Mouse (Mus musculus): ENCODE results near the gene Camsap2. TPM values are rescaled to one million over a fixed set of nuclear protein-coding genes. Genes with fewer than 3 reads are reported as not detected.
A peak's percentile ranks its signal among the peaks of the same experiment; 100 is the strongest.

The Camsap2 gene
- polyA plus RNA-seq (2015; fragmentation: Nextera tagmentation; extraction: Ambion mirVana): 5.8 and 7.0 TPM in 2 replicates

DNA sequence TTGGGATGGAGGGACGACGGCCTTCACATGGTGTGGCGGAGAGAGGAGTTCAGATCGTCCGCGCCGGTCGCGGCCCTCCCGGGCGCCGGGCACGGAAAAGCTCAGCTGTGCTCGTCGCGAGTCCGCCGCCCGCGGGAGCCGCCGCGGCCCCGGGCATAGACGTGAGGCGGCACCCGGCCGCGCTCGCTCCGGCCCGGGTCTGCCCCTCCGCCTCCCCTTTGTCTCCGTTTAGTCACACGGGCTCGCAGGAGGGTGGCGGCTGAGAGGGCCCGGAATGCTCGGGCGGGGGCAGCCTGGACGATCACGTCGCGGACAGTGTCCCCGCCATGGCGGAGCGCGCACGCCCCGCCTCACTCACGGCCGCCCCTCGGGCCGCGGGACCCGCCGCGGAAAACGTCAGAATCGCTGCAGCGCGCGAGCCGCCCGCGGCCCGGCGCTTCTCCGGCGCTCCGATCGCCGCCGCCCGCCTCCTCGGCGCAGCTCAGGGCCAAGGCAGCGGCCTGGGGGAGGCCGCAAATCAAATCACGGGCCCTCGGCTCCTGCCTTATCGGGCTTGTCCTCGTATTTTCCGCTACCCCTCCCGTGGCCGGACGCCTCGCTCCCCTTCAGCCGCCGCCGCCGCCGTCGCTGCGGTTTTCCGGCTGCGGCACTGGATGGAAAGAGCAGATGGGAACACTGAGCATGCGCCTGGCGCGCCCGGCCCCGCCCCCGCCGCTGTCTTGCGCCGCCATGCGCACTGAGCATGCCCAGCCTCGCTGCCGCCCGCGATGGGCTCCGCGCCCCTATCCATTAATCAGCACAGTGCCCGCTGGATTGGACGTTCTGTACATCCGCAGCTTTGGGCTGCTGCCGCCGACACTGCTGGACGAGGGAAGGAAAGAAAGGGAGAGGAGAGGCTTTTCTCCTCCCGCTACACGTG lies at the start of gene Camsap2:
TSS of gene Camsap2 (minus strand) at position 651 of the 919 bp plus-strand sequence.
- peak within 1 kb of the TSS; percentile 93 for H3K4me3 ChIP-seq (replicated peaks)
- peaks cover 14% of the 10 kb centered on the region; the same call in 1 of the 2 replicates for H3K36me3 ChIP-seq
- no peaks in the 10 kb centered on the region for H3K9me3 ChIP-seq (replicated peaks)
- peak within 1 kb of the TSS; percentile 90 for H3K4me2 ChIP-seq
- H3K4me1 ChIP-seq (replicated peaks): peaks cover 71% of the 10 kb centered on the region
- peak within 1 kb of the TSS; percentile 98 for H3K27ac ChIP-seq
- H3K27me3 ChIP-seq: peaks cover 4% of the 10 kb centered on the region
- WGBS (ENCODE audit: insufficient replicate concordance): under 1% methylated on average over 121 of the region's 121 CpGs
- H3K9ac ChIP-seq: peak within 1 kb of the TSS; percentile 97
- peak; percentile 91 for ATAC-seq (ENCODE audit: low read depth)
- DNase-seq: peak; percentile 92

GRCm38 (mm10) chr1:136395073-136395472 lies 49.2 kb upstream of the Camsap2 start:
- no peak for ATAC-seq (ENCODE audit: low read depth)

DNA sequence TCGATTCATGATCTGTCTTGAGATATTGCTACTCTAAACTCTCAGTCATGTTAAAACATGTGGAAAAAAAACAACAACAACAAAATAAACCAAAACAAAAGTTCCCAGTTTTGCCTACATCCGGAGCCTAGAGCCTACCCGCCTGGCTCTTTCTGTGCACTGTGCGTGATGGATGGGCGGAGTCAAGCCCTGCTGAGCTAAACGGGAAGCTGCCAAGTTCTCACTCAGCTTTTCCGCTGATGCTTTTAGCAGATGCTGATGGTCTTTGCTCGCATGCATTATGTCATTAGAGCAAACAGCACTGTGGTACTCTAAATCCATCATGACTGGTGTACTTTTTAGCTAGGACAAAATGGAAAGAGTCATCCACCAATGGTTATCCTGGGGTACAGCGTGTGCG lies 48.6 kb upstream of the Camsap2 start:
- ATAC-seq (ENCODE audit: low read depth): no peak
- WGBS (ENCODE audit: insufficient replicate concordance): 30% methylated on average over 10 of the region's 10 CpGs
- peak overlapping the region; percentile 21 for H3K4me2 ChIP-seq
- no peak overlapping the region for H3K9ac ChIP-seq
- no peak overlapping the region for H3K4me3 ChIP-seq (replicated peaks)
- H3K27me3 ChIP-seq: peaks cover 16% of the 10 kb centered on the region
- no peaks in the 10 kb centered on the region for H3K9me3 ChIP-seq (replicated peaks)
- no peaks in the 10 kb centered on the region for H3K36me3 ChIP-seq
- DNase-seq: no peak
- H3K27ac ChIP-seq: no peak overlapping the region
- H3K4me1 ChIP-seq (replicated peaks): no peaks in the 10 kb centered on the region

More at GRCm38 (mm10) chr1:136395073-136395472, 49.2 kb upstream of the Camsap2 start:
- 32% methylated on average over 5 of the region's 5 CpGs for WGBS (ENCODE audit: insufficient replicate concordance)
- no peak for DNase-seq
- peak overlapping the region; percentile 21 for H3K4me2 ChIP-seq
- peaks cover 17% of the 10 kb centered on the region for H3K27me3 ChIP-seq
- H3K9me3 ChIP-seq (replicated peaks): no peaks in the 10 kb centered on the region
- H3K36me3 ChIP-seq: no peaks in the 10 kb centered on the region
- H3K27ac ChIP-seq: no peak overlapping the region
- no peak overlapping the region for H3K4me3 ChIP-seq (replicated peaks)
- H3K4me1 ChIP-seq (replicated peaks): no peaks in the 10 kb centered on the region
- H3K9ac ChIP-seq: no peak overlapping the region

GRCm38 (mm10) chr1:136386914-136387313 lies 41.0 kb upstream of the Camsap2 start:
- H3K9me3 ChIP-seq (replicated peaks): no peaks in the 10 kb centered on the region
- DNase-seq (no peak), ATAC-seq (ENCODE audit: low read depth) (no peak)
- H3K4me3 ChIP-seq (replicated peaks): no peak overlapping the region
- no peak overlapping the region for H3K4me2 ChIP-seq
- H3K36me3 ChIP-seq: no peaks in the 10 kb centered on the region
- 0 out of 2 replicates have a peak, but pooled peaks cover 3% of the 10 kb centered on the region for H3K27me3 ChIP-seq
- H3K9ac ChIP-seq: no peak overlapping the region
- no peaks in the 10 kb centered on the region for H3K4me1 ChIP-seq (replicated peaks)
- no peak overlapping the region for H3K27ac ChIP-seq
- 66% methylated on average over 5 of the region's 6 CpGs for WGBS (ENCODE audit: insufficient replicate concordance)

DNA sequence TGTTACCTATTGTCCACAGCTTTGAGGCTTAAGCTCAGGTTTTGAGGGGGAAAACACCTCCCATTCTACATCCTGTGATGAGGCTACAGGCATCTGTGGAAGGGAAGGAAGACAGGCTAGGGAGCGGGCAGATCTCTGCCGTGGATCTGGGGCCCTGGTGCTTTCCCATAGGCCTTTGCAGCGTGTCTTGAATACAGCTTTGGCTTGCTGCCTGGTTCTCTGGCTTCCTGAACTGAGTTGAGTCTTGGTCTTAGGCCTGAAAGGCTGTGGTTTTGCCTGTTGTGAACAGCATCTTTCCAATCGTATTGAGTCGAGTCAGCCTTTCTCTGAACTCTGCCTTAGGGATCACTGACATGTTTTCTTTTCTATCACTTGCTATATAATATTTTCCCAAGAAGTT lies 35.7 kb upstream of the Camsap2 start:
- H3K36me3 ChIP-seq: no peaks in the 10 kb centered on the region
- DNase-seq (no peak), ATAC-seq (ENCODE audit: low read depth) (no peak)
- H3K4me3 ChIP-seq (replicated peaks): no peak overlapping the region
- H3K9me3 ChIP-seq (replicated peaks): 0 out of 2 replicates have a peak, but pooled peaks cover 3% of the 10 kb centered on the region
- 0 out of 2 replicates have a peak, but pooled peaks cover 3% of the 10 kb centered on the region for H3K27me3 ChIP-seq
- no peak overlapping the region for H3K27ac ChIP-seq
- WGBS (ENCODE audit: insufficient replicate concordance): 66% methylated on average over 5 of the region's 5 CpGs
- no peak overlapping the region for H3K4me2 ChIP-seq
- no peaks in the 10 kb centered on the region for H3K4me1 ChIP-seq (replicated peaks)
- no peak overlapping the region for H3K9ac ChIP-seq

DNA sequence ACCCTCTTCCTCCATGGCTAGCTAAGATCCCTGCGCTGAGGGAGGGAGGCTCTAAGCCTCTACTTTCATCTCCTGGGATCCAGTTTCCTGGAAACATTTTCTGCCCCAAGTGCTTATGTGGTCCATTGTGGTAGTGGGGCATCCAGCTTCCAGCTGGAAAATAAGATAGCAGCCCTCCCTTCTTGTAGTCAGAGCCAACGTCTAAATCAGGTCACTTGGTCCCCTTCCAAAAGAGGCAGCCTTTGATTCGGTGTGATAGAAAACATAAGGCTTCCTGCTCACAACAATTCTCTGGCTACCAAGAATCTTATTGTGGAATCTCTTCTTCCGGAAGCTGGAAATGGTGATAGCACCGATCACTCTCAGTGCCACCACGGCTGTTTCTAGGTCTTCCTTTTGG lies 35.3 kb upstream of the Camsap2 start:
- H3K27me3 ChIP-seq: 0 out of 2 replicates have a peak, but pooled peaks cover 2% of the 10 kb centered on the region
- DNase-seq: no peak
- H3K4me3 ChIP-seq (replicated peaks): no peak overlapping the region
- no peak overlapping the region for H3K9ac ChIP-seq
- H3K4me1 ChIP-seq (replicated peaks): no peaks in the 10 kb centered on the region
- no peak overlapping the region for H3K27ac ChIP-seq
- no peak for ATAC-seq (ENCODE audit: low read depth)
- H3K9me3 ChIP-seq (replicated peaks): 0 out of 2 replicates have a peak, but pooled peaks cover 3% of the 10 kb centered on the region
- 69% methylated on average over 6 of the region's 6 CpGs for WGBS (ENCODE audit: insufficient replicate concordance)
- no peak overlapping the region for H3K4me2 ChIP-seq
- no peaks in the 10 kb centered on the region for H3K36me3 ChIP-seq

- ATAC-seq (ENCODE audit: low read depth): no peak
- 74% methylated on average over 8 of the region's 8 CpGs for WGBS (ENCODE audit: insufficient replicate concordance)
Observed at GRCm38 (mm10) chr1:136380606-136381005, 34.7 kb upstream of the Camsap2 start.

DNA sequence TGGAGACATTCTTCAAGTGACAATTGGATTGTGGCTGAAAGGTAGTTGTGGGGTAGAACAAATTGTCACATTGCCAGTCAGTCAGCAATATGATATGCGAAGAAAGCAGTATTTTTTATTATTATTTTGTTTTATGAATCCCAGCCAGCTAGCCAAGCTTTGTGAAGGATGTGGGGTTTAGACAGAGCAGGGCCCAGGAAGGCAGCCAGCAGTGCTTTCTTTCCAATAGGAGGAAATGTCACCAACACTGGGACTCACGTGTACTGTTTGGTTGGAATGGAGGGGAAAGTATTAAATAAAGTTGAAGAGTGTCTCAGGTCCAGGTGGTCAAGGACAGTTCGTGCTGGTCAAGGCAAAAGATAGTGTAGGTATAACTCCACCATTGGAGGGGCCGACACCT lies 34.3 kb upstream of the Camsap2 start:
- Histone ChIP-seq H3K9ac (no peak overlapping the region), H3K4me3 (replicated peaks) (no peak overlapping the region), H3K27ac (no peak overlapping the region), H3K27me3 (no peaks in the 10 kb centered on the region), H3K4me2 (no peak overlapping the region), H3K4me1 (replicated peaks) (no peaks in the 10 kb centered on the region), H3K9me3 (replicated peaks) (0 out of 2 replicates have a peak, but pooled peaks cover 3% of the 10 kb centered on the region), H3K36me3 (no peaks in the 10 kb centered on the region)
- DNase-seq (no peak), ATAC-seq (ENCODE audit: low read depth) (no peak)
- 69% methylated on average over 4 of the region's 4 CpGs for WGBS (ENCODE audit: insufficient replicate concordance)

More at GRCm38 (mm10) chr1:136380606-136381005, 34.7 kb upstream of the Camsap2 start:
- Histone ChIP-seq H3K9ac (no peak overlapping the region), H3K36me3 (no peaks in the 10 kb centered on the region), H3K4me3 (replicated peaks) (no peak overlapping the region), H3K27me3 (no peaks in the 10 kb centered on the region), H3K4me1 (replicated peaks) (no peaks in the 10 kb centered on the region), H3K27ac (no peak overlapping the region), H3K9me3 (replicated peaks) (0 out of 2 replicates have a peak, but pooled peaks cover 3% of the 10 kb centered on the region), H3K4me2 (no peak overlapping the region)
- DNase-seq: no peak

GRCm38 (mm10) chr1:136379261-136379660 lies 33.4 kb upstream of the Camsap2 start:
- 90% methylated on average over 7 of the region's 7 CpGs for WGBS (ENCODE audit: insufficient replicate concordance)
- Histone ChIP-seq H3K27ac (no peak overlapping the region), H3K4me2 (no peak overlapping the region), H3K4me3 (replicated peaks) (no peak overlapping the region), H3K4me1 (replicated peaks) (no peaks in the 10 kb centered on the region), H3K9me3 (replicated peaks) (0 out of 2 replicates have a peak, but pooled peaks cover 3% of the 10 kb centered on the region), H3K36me3 (no peaks in the 10 kb centered on the region), H3K9ac (no peak overlapping the region), H3K27me3 (no peaks in the 10 kb centered on the region)
- DNase-seq: no peak
- ATAC-seq (ENCODE audit: low read depth): no peak

DNA sequence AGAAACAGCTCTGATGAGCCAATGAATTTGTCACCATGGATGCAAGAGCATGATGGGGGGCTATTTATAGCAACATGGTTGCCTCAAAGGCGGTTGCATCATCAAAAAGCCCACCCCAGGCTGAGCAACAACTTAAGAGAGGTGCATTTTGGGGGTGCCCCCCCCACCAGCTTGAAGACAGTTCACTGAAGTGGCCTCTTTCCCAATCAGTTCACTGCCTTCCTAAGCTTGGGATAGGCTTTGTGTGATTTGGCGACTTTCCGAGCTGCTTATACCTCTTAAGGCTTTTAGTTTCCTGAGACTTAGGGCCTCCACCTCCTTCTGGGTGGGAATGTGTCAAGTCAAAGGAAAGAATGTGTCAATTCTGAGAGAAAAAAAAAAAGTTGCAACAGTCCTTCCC lies 20.1 kb upstream of the Camsap2 start:
- ATAC-seq (ENCODE audit: low read depth): no peak
- H3K27ac ChIP-seq: no peak overlapping the region
- 69% methylated on average over 3 of the region's 3 CpGs for WGBS (ENCODE audit: insufficient replicate concordance)
- H3K4me2 ChIP-seq: no peak overlapping the region
- no peak for DNase-seq
- H3K9me3 ChIP-seq (replicated peaks): no peaks in the 10 kb centered on the region
- peaks cover 8% of the 10 kb centered on the region for H3K4me1 ChIP-seq (replicated peaks)
- no peak overlapping the region for H3K9ac ChIP-seq
- no peaks in the 10 kb centered on the region for H3K36me3 ChIP-seq
- H3K27me3 ChIP-seq: 0 out of 2 replicates have a peak, but pooled peaks cover 6% of the 10 kb centered on the region
- no peak overlapping the region for H3K4me3 ChIP-seq (replicated peaks)

- no peaks in the 10 kb centered on the region for H3K9me3 ChIP-seq (replicated peaks)
- H3K4me3 ChIP-seq (replicated peaks): no peak overlapping the region
- no peak overlapping the region for H3K9ac ChIP-seq
- H3K36me3 ChIP-seq: no peaks in the 10 kb centered on the region
- 0 out of 2 replicates have a peak, but pooled peaks cover 6% of the 10 kb centered on the region for H3K27me3 ChIP-seq
- peak; percentile 53 for DNase-seq
- ATAC-seq (ENCODE audit: low read depth): peak; percentile 45
- no peak overlapping the region for H3K4me2 ChIP-seq
- WGBS (ENCODE audit: insufficient replicate concordance): 62% methylated on average over 19 of the region's 19 CpGs
- no peak overlapping the region for H3K27ac ChIP-seq
- H3K4me1 ChIP-seq (replicated peaks): peaks cover 17% of the 10 kb centered on the region
Observed at GRCm38 (mm10) chr1:136364711-136365110, 18.8 kb upstream of the Camsap2 start.

Data from liver, embryonic 13.5 days (tissue).